Mouse (Mus musculus) liver, postnatal 0 days (tissue): ENCODE measurements at regions not wholly inside any gene's neighbourhood (a gene's known extent, or its start where the extent isn't known, plus 50 kb on each side); places are given as distances from the start of the nearest gene placed in this dataset.

Experiments used
- CTCF ChIP-seq: sonication (generic); IDR thresholded peaks from 2 replicates; pipeline ENCODE4 v1.5.1; 2016; ENCODE audit warnings: antibody characterized with exemption, low read depth
- EP300 ChIP-seq: IDR thresholded peaks from 2 replicates; pipeline ENCODE4 v1.6.1; 2016; ENCODE audit warnings: antibody characterized with exemption, low read depth, mild to moderate bottlenecking

DNA sequence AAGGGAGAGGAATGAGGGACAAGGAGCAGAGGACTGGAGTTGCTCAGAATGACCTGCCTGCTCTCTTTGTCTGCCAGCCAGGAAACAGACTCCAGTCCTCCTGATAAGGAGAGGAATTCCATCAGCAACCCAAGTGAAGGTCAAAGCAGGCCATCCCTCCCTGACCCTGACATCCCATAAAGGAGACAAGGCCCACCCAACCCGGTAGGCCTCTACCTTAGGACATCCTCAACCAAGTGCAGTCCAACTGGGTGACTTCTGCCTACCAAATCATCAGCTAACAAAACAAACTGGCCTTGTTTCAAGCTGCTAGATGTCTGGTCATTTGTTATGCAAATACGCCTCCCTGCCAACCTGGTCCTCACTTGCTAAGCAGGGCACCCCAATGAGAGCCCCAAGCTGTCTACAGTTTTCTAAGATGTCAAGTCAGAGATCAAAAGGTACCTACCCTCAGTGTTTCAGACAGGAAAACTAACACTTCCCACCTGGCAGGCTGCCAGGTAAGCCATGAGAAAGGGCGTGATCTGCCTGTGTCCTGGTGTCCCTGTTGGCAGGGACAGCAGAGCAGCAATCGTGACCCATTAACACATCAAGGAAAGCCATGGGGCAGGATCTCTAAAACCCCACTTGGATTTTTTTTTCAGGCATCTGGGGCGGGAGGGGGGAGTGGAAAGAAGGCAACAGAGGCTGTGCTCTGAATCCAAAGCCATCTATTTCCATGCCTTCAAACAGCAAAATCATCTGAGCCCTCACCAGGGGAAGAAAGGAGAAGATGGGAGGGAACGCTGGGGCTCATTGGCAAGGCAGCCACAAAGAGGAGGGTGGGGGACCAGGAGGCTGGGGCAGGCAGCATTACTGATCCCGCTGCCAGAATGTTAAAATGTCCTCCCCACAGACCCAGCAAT is 227.6 kb upstream of the Cdh5 start:
- TF ChIP-seq CTCF (no peak), EP300 (no peak)
